Mouse (Mus musculus) stomach, embryonic 14.5 days (tissue): ENCODE measurements around the gene Sipa1l1. TPM values are rescaled to one million over a fixed set of nuclear protein-coding genes. Genes with fewer than 3 reads are reported as not detected.

Source experiments
- ATAC-seq: fragments of 200-750 bp; cut with Nextera tagmentation; 2 replicates; pipeline ENCODE4 v1.8.0; 2017; ENCODE audit warnings: low read depth, moderate TSS enrichment; ENCODE audit not compliant: insufficient number of reproducible peaks, insufficient read depth, low FRiP score
- H3K27ac ChIP-seq: fragments of 300-500 bp; sonication (generic); 2 replicates; pipeline ENCODE4 v1.5.1; 2014; ENCODE audit warnings: mild to moderate bottlenecking, low read length, moderate library complexity, mixed read lengths
- H3K27me3 ChIP-seq: fragments of 300-500 bp; sonication (generic); 2 replicates; pipeline ENCODE4 v1.6.1; 2014; ENCODE audit warnings: low read length, control low read depth, mixed read lengths; ENCODE audit not compliant: control insufficient read depth, insufficient read depth
- H3K36me3 ChIP-seq: fragments of 300-500 bp; sonication (generic); 2 replicates; pipeline ENCODE4 v1.6.1; 2014; ENCODE audit warnings: mild to moderate bottlenecking, control low read depth, low read length, moderate library complexity, mixed read lengths; ENCODE audit not compliant: control insufficient read depth, insufficient read depth
- H3K4me1 ChIP-seq: fragments of 300-500 bp; sonication (generic); 2 replicates; pipeline ENCODE4 v1.6.1; 2014; ENCODE audit warnings: low read length, control low read depth, mixed read lengths; ENCODE audit not compliant: control insufficient read depth, insufficient read depth
- H3K4me2 ChIP-seq: fragments of 300-500 bp; sonication (generic); replicated peaks from 2 replicates; pipeline ENCODE4 v1.6.1; 2014; ENCODE audit warnings: low read depth, low read length, control low read depth
- H3K4me3 ChIP-seq: fragments of 300-500 bp; sonication (generic); 2 replicates; pipeline ENCODE4 v1.5.1; 2014; ENCODE audit warnings: low read depth, low read length, control low read depth
- H3K9ac ChIP-seq: fragments of 300-500 bp; sonication (generic); replicated peaks from 2 replicates; pipeline ENCODE4 v1.6.1; 2014; ENCODE audit warnings: low read depth, mild to moderate bottlenecking, control low read depth, low read length, moderate library complexity, mixed read lengths
- H3K9me3 ChIP-seq: fragments of 300-500 bp; sonication (generic); 2 replicates; pipeline ENCODE4 v1.6.1; 2016; ENCODE audit warnings: low read depth, low read length, control low read depth; ENCODE audit not compliant: control insufficient read depth
- WGBS: fragments of 180-500 bp; shearing (Covaris S2); extraction: QIAGEN DNeasy Blood & Tissue Kit; methylation state at CpG from one replicate; pipeline ENCODE4 v1.1.7; 2014; 5-methylcytosine and 5-hydroxymethylcytosine counted together
- polyA plus RNA-seq: library from polyadenylated mRNA; unstranded; fragments of >200 nt; fragmentation: Nextera tagmentation; extraction: Ambion mirVana; gene quantifications from 2 replicates; pipeline ENCODE4 v1.2.1, GENCODE M21; 2014

Gene Sipa1l1
- polyA plus RNA-seq, 1 experiment from 2014 or later, result 44.0 TPM

DNA sequence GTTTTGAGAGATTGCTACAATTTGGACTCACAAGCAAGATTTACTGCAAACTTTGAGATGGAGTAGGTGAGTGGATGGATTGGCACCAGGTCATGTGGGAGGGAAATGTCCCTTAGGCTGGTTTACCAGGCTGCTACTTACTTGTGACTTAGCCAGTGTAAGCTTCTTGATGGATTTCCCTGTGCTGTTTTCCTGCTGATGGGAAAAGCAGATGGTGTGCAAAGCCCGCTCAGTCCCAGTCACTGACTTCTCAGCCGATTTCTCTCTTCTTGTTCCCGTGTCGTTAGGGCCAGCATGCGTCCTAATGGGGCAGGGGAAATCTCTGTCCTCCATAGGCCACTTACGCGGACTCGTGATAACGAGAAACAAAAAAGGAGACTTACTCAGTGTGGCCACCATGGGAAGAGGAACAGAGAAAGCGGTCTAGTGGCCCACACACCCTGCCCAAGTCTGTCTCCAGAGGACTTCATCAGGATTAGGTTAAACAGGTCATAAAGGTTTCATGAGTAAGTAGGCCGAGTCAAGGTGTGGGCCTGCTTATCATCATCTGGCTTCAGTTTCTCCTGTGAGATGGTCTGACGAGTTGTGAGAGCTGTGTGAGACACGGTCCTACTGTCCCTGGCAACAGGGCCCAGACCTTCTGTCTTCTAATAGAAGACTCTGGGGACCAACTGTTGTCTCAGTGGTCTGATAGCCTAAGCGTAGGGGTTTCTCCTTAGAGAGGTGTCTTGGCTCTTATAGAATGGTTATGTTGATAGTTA, 65.5 kb downstream of the Sipa1l1 start:
- Histone ChIP-seq H3K9me3 (no peaks in the 10 kb centered on the region), H3K36me3 (no peaks in the 10 kb centered on the region), H3K27me3 (no peaks in the 10 kb centered on the region), H3K27ac (no peak overlapping the region), H3K4me1 (0 out of 2 replicates have a peak, but pooled peaks cover 10% of the 10 kb centered on the region), H3K4me3 (no peak overlapping the region), H3K9ac (no peak overlapping the region), H3K4me2 (no peak overlapping the region)
- WGBS, result 89% methylated on average over 14 of the region's 14 CpGs
- no peak for ATAC-seq

- Histone ChIP-seq H3K36me3 (no peaks in the 10 kb centered on the region), H3K4me3 (no peak overlapping the region), H3K9me3 (no peaks in the 10 kb centered on the region), H3K9ac (no peak overlapping the region), H3K4me2 (no peak overlapping the region), H3K4me1 (0 out of 2 replicates have a peak, but pooled peaks cover 6% of the 10 kb centered on the region), H3K27me3 (no peaks in the 10 kb centered on the region), H3K27ac (no peak overlapping the region)
- ATAC-seq, result no peak
- WGBS, result 93% methylated on average over 4 of the region's 4 CpGs
Observed at GRCm38 (mm10) chr12:82237095-82237494, 68.0 kb downstream of the Sipa1l1 start.

DNA sequence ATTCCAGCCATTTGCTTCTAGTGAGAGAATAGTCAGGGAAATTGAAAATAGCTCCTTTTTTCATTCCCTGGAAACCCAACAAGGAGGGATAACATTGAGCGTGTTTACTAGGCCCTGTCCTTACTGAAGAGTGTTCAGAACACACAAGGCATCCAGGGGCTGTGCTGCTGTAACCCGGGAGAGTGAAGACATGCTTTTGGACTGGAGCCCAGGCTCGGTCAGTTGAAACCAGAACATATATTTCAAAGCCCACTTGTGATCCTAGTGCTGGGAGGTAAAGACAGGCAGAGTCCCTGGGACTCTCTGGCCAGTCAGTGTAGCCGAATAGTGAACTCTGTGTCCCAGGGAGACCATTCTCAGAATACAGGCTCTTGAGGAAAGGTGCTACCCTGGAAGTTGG, 68.8 kb downstream of the Sipa1l1 start:
- ATAC-seq, result no peak
- H3K27me3 ChIP-seq, result no peaks in the 10 kb centered on the region
- WGBS, result 48% methylated on average over 4 of the region's 4 CpGs
- no peaks in the 10 kb centered on the region for H3K9me3 ChIP-seq
- H3K9ac ChIP-seq, result no peak overlapping the region
- H3K4me1 ChIP-seq, result 0 out of 2 replicates have a peak, but pooled peaks cover 6% of the 10 kb centered on the region
- H3K36me3 ChIP-seq, result no peaks in the 10 kb centered on the region
- no peak overlapping the region for H3K27ac ChIP-seq
- H3K4me2 ChIP-seq, result no peak overlapping the region
- no peak overlapping the region for H3K4me3 ChIP-seq

DNA sequence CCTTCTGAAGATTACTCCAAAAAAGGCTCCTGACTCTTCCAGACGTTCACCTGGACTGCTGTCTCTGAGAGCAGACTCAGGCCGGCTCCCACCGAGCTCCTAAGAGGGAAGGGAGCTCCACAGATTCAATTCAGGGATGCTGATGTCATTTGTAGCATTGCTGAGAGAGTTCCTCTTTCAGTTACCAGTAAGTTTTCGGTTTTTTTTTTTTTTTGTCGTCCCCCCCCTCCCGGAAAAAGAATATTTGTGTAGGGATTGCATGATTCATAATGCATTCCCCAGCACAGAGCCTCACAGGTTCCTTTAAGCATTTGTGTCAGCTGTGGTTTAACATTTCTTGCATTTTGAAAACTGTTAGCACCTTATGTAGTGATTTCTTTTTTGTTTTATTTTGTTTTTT, 71.6 kb downstream of the Sipa1l1 start:
- no peaks in the 10 kb centered on the region for H3K9me3 ChIP-seq
- 0 out of 2 replicates have a peak, but pooled peaks cover 6% of the 10 kb centered on the region for H3K4me1 ChIP-seq
- H3K9ac ChIP-seq, result no peak overlapping the region
- no peaks in the 10 kb centered on the region for H3K36me3 ChIP-seq
- no peak overlapping the region for H3K4me3 ChIP-seq
- H3K27me3 ChIP-seq, result no peaks in the 10 kb centered on the region
- WGBS, result 76% methylated on average over 6 of the region's 6 CpGs
- no peak overlapping the region for H3K27ac ChIP-seq
- ATAC-seq, result no peak
- no peak overlapping the region for H3K4me2 ChIP-seq

- 85% methylated on average over 6 of the region's 6 CpGs for WGBS
- Histone ChIP-seq H3K4me1 (peaks cover 6% of the 10 kb centered on the region; the same call in 1 of the 2 replicates), H3K9me3 (no peaks in the 10 kb centered on the region), H3K27ac (no peak overlapping the region), H3K36me3 (no peaks in the 10 kb centered on the region), H3K27me3 (no peaks in the 10 kb centered on the region), H3K4me3 (no peak overlapping the region), H3K4me2 (no peak overlapping the region), H3K9ac (no peak overlapping the region)
- ATAC-seq, result no peak
Observed at GRCm38 (mm10) chr12:82245219-82245618, 76.1 kb downstream of the Sipa1l1 start.

DNA sequence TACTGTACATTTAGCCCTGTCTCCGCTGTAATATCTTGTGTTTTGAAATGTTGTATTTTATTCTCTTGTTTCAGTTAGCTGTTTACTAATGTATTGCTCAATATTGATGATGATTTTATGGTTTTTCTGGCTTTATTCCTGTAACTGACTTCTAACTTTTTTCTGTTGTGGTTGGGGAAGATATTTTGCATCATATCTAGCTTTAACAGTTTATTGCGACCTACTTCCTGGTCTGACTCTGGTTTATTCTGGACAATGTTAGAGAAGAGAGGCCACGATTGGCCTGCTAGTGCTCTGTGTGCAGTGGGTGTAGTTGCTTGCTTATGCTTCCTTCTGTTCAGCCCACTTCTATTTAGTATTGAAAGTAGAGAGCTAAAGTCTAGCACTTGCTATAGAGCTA, 77.3 kb downstream of the Sipa1l1 start:
- no peaks in the 10 kb centered on the region for H3K9me3 ChIP-seq
- H3K27me3 ChIP-seq, result no peaks in the 10 kb centered on the region
- H3K36me3 ChIP-seq, result no peaks in the 10 kb centered on the region
- H3K27ac ChIP-seq, result 0 out of 2 replicates have a peak overlapping the region, but pooled peaks have one; percentile 45
- no peak overlapping the region for H3K4me3 ChIP-seq
- no peak overlapping the region for H3K4me2 ChIP-seq
- H3K4me1 ChIP-seq, result peaks cover 6% of the 10 kb centered on the region; the same call in 1 of the 2 replicates
- no peak overlapping the region for H3K9ac ChIP-seq
- WGBS, result 65% methylated on average over 3 of the region's 3 CpGs
- no peak for ATAC-seq

DNA sequence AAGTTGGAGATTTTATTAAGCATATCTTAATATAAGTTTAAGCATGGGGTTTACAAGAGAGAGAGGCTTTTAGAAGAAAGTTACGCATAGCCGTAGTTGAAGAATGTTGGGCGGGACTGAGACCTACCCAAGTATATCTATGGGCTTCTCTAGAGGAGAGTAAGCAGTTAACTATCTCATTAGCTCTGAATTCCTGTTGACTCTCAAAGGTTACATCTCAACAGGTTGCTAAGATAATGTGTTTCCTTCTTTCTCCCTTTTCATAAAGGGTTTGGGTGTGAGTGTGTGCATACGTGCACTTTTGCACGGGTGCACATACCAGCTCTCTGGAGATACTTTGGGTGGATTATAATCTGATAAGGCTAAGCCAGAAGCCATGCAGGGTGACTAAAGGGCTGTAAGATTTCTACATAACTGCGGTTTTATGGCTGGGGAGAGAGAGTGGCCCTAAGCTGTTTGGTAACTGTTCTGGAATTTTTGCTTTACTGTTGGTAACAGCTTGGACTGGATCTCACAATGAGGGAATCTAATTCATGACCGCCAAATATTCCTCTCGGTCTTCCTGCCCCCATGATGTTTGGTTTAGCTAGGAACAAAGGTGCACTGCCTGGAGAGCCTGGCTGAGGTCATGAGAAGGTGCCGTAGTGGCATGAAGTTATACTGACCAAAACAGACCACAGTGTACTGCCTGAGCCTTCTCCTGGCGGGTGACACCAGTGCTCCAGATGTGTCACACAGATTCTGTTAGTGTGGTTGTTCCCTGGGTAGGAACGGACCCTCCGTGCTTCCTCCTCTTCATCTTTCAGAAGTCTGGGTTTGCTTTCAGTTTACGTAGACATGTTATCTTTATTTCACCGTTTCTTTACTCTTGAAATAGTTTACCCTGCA, 78.5 kb downstream of the Sipa1l1 start:
- H3K4me1 ChIP-seq, result peaks cover 6% of the 10 kb centered on the region; the same call in 1 of the 2 replicates
- no peak overlapping the region for H3K4me3 ChIP-seq
- ATAC-seq, result no peak
- WGBS, result 84% methylated on average over 14 of the region's 14 CpGs
- no peaks in the 10 kb centered on the region for H3K36me3 ChIP-seq
- no peaks in the 10 kb centered on the region for H3K9me3 ChIP-seq
- no peak overlapping the region for H3K27ac ChIP-seq
- no peaks in the 10 kb centered on the region for H3K27me3 ChIP-seq
- no peak overlapping the region for H3K4me2 ChIP-seq
- no peak overlapping the region for H3K9ac ChIP-seq

DNA sequence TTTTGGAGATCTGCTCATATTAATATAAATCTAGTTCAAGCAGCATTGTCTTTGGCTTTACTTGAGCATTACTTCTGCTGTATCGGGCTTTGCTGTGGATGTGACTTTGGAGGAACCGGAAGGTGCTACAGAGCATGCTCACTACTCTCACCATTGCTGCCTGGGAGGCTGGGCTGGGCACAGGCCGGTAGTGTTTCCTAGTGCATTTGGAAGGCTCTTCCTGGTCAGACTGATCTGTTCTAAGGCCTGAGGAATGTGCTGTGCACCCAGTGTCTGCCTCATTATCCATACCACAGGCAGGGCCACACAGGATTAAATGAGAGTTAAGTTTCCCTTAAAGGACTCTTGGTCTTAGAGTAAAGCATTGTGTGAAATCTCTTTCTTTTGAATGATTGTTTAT, 79.4 kb downstream of the Sipa1l1 start:
- WGBS, result 92% methylated on average over 3 of the region's 3 CpGs
- no peak for ATAC-seq
- Histone ChIP-seq H3K27ac (no peak overlapping the region), H3K9ac (no peak overlapping the region), H3K36me3 (no peaks in the 10 kb centered on the region), H3K27me3 (no peaks in the 10 kb centered on the region), H3K4me1 (peaks cover 6% of the 10 kb centered on the region; the same call in 1 of the 2 replicates), H3K4me2 (no peak overlapping the region), H3K4me3 (no peak overlapping the region), H3K9me3 (no peaks in the 10 kb centered on the region)
